Mouse (Mus musculus) spleen, postnatal 4 days (tissue): ENCODE results near the gene Negr1.
"Not testable (repeated sequence)": the region's sequence is repeated elsewhere in the genome, so short reads cannot be mapped to it uniquely, and the experiment has no call there.

Experiments
- DNase-seq, 2 experiments: peaks; one replicate each; pipeline ENCODE4 v3.0.0; 2022; ENCODE audit warnings: low spot score in 2 of 2

Negr1 gene

DNA sequence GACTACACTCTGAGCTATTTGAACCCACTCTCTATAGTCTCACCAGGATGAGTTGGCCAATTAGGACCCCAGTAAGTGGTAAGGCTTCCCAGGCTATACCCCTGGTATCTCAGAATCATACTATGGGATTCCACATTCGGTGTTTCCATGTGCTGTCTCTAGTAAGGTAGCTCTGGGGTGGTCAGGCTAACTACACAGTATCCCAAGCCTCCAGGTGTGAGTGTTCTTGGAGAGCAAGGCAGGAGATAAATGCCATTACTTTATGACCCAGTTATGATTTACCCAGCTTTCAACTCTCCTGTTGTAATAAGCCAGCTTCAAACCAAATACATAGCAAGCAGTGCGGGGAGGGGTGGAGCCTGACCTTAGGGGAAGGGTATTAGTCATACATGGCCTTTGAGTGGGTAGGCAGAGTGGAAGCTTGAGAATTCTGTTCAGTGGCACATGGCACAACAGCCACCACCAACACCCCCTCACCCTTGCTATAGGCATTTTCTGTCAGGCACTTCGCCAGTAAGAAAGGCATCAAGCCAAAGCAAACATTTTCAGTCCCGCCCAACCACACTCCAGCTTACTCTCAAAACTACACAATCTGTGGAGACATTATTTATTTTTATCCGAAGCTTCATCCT lies 437.7 kb downstream of the Negr1 start:
- no peak for DNase-seq

DNA sequence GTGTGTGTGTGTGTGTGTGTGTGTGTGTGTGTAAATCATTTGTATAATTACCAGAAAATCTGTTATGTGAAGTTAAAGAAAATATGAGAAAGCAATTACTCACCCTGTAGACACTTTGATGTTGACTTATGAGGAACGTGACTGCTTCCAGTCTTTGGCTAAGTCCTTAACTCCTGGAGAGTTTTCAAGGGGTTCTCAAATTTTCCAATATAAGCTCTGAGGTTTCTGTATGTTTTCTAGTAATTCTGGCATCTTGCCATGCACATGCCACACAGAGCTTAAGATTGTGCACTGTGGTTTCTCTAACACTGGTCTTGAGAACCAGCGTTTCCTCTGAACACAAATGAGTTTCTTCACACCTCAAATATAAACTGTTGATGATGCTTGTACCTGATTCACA lies 460.0 kb downstream of the Negr1 start:
- no peak for DNase-seq

DNA sequence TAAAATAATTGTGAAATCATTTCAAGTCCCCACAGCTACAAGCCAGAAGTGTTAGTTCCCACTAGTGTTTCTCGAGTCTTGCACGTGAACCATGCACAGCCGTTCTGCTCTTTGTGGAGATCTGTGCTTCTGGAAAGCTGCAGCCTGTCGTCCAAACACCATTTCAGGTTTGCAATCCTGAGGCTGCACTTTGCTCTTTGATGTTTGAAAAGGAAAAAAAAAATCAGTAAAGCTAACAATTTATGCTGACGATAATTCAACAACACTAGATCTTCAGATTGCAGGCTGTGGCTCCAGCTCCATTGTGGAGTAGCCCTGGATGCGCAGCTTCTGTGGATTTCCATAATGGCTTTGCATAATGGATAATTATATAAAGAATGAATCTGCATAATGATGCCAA lies 463.0 kb downstream of the Negr1 start:
- DNase-seq: no peak

DNA sequence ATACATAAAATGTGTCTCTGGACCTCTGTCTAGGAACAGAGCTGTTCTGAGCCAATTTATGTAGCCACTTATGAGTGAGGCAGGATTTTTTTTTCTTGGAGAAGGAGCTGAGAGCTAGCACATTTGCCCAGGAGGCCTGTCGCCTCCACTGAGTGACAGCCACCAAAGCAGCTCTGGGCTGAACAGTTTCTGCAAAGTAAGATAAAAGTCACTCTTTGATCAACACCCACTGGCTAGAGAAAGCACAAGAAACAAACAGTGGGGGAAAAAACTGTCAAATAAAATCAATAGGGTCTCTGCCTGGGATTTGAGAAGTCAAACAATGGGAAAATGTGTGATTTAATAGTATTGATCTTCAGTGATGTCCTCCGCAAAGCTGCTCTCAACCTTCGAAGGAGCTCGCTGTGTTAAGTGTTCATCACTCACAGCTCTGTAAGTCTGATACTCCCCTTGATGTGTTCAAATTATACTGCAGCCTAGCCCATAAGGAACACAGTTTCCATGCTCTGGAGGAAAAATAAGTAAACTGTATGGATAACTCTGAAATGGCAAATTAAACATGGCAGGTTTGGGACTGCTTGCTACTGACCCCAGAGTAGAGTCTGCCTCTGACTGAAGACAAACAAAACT lies 470.0 kb downstream of the Negr1 start:
- no peak for DNase-seq

DNA sequence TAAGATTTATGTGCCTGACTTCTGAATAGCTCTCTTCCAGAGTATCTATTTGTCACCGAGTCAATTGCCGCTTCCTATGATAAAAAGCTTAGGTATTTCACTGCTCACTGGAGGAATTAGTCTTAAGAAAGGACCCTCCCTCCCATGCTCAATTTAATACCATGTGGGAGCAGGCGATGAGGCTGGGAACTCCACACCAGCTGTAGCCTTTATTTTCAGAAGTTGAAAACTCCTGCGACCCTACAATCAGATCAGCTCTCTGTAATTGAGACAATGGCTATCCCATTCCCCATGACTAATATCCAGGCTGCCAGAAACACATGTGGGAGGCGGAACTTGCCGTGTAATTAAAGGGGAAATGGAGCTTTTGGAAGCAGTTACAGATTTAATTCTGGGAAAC lies 474.4 kb downstream of the Negr1 start:
- DNase-seq: no peak

DNA sequence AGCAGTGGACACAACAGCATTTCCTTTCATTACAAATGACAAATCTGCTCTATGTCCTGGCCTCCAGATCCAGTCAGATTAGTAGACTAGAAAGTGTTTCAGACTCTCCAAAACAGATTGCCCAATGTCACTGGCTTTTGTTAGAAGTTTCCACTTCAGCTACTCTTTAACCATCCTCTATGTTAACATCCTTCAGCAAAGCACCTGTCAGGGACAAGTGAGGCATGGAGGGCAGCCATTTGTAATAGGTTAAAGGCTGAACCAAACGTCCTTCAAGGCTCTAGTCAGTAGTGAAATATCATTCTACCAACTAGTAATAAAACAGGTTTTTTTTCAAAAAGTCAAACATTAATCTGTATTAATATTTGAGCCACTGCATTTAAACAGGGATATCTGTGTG lies 475.0 kb downstream of the Negr1 start:
- no peak for DNase-seq

DNA sequence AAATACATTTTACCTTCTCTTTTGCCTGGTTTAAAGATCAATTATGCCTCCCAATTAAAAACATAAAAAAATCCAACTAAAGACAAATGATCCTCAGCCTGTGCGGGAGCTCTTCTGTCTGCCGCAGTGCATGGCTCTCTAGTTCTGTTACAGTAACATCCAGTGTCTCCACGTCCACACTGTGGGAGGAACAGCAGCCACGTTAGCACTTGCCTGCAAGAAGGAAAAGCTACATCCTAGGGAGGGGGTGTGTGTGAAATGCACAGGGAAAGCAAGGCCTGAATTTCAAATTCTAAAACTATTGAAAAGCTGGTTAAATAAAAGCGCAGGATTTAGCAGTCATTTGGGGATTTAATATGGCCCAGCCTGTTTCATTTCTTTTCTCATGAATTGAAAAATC lies 479.0 kb downstream of the Negr1 start:
- DNase-seq: no peak

DNA sequence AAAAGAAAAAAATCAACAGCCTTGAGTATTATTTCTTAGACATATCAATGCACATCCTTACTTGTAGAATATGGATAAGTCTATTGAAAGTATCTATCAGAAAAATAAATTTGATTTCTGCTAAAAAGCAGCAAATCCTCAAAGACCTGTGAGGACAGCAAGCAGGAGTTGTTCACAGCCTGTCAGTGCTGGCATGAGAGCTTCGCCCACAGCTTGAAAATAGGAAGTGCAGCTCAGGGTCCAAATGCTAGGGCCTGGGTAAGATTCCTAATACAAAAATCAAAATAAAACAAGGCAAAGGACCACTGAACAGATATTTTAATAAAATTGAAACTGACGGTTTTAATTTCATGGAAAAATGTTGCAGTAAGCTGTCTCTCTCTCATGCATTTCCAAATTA lies 483.0 kb downstream of the Negr1 start:
- no peak for DNase-seq

DNA sequence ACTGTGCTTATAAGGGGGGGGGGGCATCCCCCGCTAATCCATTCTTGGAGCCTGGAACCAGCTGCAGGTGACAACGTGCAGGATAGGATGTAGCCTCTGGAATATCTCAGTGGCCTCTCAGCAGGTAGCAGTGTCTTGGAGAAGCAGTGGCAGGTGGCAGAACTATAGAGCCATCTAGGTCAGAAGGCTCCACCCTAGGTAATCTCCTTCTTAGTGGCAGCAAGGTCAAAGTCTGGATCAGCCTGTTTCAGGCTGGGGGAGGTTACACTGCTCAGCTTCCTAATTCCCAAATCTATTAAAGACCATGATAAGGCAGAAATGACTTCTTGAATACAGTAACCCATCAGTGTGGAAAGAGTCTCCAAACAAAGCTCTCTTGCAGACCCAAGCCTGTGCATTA lies 502.8 kb downstream of the Negr1 start:
- DNase-seq: not testable (repeated sequence)

DNA sequence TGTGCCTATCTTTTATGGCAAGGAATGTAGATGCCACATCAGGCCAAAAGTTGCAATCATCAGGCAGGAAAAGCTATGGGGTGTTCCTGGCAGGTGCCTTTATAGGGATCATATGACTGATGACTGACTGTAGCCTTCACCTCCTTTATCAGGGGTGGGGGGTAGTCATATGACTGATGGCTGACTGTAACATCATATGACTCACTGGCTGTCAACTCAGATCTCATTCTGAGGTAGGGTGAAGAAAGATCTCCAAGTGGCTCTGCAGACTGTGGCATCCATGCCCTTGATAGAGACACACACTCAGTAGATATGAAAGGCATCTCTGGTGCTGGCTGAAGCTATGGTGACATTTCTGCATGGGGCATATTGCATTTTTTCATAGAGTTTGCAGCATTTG lies 504.7 kb downstream of the Negr1 start:
- DNase-seq: no peak

DNA sequence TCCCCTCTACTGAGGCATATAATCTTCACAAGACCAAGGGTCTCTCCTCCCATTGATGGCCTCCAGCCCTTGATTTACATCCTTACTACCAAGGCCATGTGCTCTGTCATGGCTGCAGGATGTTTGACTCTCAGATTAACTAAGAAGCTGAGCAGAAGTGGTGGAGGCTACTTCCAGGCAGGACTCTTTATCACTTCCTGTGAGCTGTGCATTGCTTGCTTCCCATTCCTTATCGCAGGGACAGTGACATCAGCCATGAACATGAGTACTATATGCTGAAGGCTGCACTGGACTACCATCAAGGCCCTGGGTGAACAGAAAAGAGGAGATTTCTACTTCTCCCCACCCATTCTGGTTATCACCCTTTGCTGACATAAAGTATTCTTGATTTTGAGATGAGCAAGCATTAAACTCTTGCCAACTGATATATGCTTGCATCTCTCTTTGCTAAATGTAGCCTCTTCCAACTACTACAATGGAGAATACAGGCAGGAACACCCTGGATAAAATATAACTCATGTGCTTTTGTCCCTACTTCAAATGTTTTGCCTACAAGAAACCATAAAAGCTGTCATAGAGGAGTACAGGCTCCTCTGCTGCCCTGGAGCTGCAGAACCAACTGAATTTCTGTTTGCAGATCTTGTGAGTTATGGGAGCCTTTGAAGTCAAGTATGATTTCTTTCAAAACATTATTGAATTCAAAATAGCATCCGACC lies 517.8 kb downstream of the Negr1 start:
- DNase-seq: no peak

DNA sequence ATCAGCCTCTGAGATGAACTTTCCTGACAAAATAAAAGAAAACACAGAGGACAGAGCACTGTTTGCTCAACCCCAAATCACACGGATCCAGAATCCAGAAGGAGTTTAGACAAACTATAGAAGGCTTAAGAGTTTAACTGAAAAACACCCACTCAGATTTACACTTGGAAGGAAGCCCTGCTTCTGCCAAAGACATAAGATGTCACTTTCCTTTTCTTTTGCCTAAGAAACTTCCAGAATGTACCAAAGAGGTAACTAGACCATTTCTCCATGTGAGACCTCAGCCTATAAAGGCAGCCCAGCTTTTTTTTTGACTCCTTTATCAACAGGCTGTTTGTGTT lies 518.3 kb downstream of the Negr1 start:
- DNase-seq: no peak

DNA sequence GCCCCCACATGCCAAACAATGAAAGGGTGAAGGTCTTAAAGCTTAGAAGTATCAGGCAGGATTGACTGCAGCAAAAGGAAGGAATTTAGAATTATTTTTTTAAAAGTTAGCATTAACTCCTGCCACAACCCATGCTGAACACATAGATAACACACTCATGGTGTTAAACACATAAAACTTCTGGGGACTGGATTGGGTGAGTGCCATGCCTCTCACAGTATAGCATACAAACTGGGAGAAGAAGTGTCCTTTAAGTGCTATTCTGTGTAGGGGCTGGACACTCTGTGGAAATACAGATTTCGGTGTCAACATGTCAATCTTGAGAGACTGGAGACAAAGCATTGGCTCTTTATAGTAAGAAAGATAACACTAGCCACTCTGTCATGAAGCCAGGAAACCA lies 519.0 kb downstream of the Negr1 start:
- no peak for DNase-seq

DNA sequence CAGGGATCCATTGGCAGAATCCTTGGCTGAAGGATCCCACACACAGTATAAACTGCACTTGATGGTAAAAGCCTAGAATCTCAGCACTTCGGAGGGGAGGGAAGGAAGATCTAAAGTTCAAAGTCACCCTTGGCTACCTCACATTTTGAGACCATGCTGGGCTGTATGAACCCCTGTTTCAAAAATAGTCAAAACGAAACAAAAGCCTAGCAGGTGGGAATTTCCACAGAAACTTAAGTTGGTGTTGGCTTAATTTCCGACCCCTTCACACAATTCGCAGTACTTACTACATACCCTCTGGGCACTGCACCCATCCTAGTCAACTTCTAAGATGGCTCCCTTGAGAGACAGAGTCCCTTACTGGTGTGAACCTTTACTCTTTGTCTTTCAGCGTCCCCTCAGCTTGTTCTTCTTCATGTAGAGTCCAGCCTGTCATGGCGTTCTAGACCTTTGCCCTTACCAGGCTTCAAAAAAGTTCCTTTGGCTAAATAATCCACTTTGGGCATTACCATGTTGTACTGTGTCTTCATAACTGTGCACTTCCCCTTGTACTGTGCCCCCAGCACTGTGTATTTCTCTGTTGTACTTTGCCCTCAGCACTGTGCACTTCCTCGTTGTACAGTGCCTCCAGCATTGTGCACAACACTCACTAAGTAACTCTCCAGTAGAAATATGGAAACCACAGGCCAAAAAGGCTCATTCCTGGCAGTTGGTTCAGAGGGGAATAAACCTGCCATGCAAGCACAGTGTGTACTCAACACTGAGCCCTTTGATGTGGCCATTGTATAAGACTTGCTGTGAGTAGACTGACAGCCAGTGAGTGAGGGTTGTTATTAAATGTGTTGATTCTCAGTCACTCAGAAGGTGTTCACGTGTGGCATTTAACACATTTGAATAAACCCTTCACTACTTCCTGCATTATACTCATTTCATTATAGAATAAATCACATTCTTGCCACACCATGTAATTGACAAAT lies 521.5 kb downstream of the Negr1 start:
- no peak for DNase-seq

DNA sequence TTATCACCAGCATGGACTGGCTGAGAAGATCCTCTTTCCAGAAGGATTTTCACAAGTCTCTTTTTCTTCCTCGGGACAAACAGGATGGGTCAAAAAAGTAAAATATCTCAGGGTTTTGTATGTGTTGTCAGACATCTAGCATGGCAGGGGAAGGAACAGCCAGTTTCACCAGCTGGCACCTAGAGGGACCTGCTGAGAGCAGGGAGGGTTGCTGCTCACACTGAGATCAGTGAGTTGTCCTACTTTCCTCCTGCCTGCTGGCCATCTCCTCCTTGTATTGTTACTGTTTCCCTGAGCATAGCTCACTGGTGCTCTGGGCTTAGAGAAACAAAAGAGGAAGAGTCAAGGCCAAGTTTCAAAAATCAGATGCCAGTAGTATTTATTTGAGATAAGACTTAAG lies 523.6 kb downstream of the Negr1 start:
- no peak for DNase-seq

DNA sequence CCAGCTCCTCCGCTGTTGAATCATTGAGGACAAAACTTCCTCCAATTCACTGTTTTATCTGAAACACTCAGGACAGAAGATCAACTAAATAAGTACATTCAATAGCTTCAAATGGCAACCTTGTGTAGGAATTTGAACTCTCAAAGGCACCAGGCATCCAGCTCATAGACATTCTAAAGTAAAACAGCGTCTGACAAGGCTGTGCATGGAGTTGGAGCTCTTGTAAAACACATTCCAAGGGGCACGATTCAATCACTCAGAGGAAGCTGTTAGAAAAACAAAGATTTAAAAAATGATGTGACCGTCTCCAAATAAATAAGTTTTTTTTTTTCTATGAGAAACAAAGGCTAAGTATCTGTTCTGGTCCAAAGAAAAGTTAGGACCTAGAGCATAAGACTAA lies 528.5 kb downstream of the Negr1 start:
- DNase-seq: no peak

DNA sequence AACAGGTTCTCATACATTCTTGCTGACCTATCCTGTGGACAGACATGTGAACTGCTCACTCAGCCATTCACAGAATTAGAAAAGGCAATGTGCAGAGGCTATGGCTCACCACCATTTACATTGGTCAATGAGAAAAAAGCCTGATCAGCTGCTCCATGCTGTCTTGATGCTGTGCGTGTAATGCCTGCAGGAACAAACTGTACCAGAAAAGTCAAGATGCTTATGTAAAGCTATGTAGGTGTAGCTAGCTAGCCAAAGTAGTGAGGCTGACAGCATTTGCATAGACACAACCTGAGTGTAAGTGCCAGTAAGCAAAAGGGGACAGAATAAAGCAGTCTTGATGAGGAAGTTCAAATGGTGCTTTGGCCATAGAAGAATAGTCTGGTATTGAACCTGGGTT lies 534.7 kb downstream of the Negr1 start:
- DNase-seq: no peak

DNA sequence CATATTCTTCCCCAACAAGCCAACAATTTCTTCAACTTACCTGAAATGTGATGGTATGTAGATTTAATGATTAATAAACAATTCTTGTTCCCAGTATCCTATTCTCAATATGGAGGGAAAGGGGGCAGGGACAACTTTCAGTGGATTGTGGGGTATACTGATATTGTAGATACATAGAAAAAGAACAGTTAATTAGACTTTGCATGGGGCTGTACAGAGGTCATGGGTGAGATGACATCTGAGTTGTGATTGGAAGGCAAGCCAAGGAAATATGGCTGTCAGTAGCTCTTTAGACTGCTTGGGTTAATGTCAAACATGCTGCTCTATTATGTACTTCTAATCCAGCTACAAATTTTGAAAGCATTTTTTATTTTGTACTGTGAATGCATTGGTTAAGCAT lies 535.9 kb downstream of the Negr1 start:
- no peak for DNase-seq

DNA sequence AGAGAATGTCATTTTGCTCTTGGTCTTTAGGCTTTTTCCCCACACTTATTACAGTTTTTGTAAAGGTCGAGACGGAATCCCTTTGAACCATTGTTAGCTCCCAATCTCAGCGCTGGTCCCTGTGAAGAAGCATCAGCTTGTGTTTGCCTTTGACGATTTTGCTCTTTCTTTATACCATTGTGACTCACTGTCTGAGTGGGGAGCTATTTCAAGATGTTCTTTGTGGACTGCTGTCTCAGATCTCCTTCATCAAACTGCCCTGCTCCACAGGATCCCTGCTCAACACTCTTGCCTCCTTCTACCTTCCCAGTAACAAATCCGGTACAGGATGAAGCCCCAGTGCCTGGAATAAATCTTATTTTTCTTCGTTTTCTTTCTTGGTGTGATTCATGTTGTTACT lies 536.8 kb downstream of the Negr1 start:
- DNase-seq: no peak

DNA sequence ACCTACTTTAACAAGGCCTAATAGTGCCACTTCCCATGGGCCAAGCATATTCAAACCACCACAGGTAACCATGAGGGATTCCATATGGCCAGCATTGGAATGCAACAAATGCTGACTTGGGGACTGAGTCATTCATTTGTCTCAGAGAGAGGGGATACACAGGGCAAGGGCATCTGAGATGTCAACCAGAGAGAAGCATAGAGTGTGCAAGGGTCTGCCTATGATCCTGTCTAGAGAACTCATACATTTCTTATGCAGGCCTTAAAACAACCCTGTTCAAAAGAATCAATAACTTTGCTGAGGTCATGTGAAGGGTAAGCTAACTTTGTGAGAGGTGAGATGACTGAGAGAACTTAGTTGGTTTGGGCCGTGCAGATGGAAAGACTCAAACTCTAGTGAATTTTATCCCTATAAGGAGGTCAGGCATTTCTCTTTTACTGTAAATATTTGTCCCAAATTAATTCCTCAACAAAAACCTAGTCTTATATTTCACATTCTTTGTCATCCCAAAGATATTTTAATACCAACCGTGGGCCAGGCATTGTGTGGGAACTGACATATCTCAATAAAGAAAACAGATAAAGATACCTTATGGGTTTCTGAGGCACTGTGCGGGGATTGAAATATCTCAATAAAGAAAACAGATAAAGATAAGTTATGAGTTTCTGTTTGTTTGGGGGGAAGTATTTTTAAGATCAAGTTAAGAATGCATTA lies 543.4 kb downstream of the Negr1 start:
- DNase-seq: no peak

DNA sequence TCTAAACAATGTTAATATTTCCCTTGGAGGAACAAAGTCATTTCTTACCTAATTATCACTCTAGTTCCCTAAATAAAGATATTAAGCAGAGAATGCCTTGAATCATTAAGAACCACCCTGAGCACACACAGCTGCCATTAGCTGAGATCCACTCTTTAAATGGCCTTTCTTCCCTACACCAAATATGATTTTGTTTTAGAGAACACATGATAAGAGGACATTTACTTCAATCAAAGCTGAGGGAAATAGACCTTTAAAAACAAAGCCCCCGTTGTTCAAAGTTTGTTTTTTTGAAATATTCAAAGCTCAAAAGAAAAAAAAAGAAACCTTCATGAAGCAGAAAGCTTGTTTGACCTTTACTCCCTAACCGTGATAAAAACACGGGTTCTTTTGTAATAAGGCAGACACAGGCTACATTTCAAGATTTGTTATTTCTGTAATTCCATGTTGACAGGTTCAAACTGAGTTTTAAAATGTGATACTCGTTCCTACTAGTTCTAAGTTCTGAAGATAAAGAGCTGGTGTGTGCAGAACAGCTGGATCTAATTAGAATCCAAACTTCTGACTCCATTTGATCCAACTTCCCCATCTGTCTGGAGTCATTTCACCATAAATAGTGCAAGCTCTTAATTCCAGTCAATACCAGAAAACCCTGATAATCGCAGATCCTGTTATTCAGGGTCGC lies 544.1 kb downstream of the Negr1 start:
- DNase-seq: no peak
